Mouse (Mus musculus) ES-Bruce4 (cell line): ENCODE data around the gene Zfp383. TPM values are rescaled to one million over a fixed set of nuclear protein-coding genes. Genes with fewer than 3 reads are reported as not detected.

Experiments
- H3K27ac ChIP-seq: 2 replicates; pipeline ENCODE4 v1.5.1; 2012; ENCODE audit warnings: low read length, inconsistent platforms; ENCODE audit not compliant: insufficient read depth
- H3K27me3 ChIP-seq: 2 replicates; pipeline ENCODE4 v1.6.1; 2012; ENCODE audit warnings: mild to moderate bottlenecking, low read length, inconsistent platforms; ENCODE audit not compliant: control insufficient read depth, poor library complexity, insufficient read depth, severe bottlenecking
- H3K36me3 ChIP-seq: 2 replicates; pipeline ENCODE4 v1.6.1; 2012; ENCODE audit warnings: inconsistent platforms, mild to moderate bottlenecking, low read length, moderate library complexity; ENCODE audit not compliant: control insufficient read depth, poor library complexity, insufficient read depth, severe bottlenecking
- H3K4me1 ChIP-seq: one replicate; pipeline ENCODE4 v1.8.1; 2011; ENCODE audit warnings: low read length; ENCODE audit not compliant: control insufficient read depth, insufficient read depth
- H3K4me3 ChIP-seq: 2 replicates; pipeline ENCODE4 v1.5.1; 2011; ENCODE audit warnings: low read depth, mild to moderate bottlenecking, low read length
- H3K9ac ChIP-seq: 2 replicates; pipeline ENCODE4 v1.6.1; 2012; ENCODE audit warnings: low read depth, mild to moderate bottlenecking, inconsistent platforms; ENCODE audit not compliant: poor library complexity, severe bottlenecking
- H3K9me3 ChIP-seq: replicated peaks from 2 replicates; pipeline ENCODE4 v1.6.1; 2012; ENCODE audit warnings: mild to moderate bottlenecking, low read length, inconsistent platforms; ENCODE audit not compliant: control insufficient read depth, poor library complexity, insufficient read depth, severe bottlenecking
- CTCF ChIP-seq: IDR thresholded peaks from one replicate; pipeline ENCODE4 v1.8.1; 2011; ENCODE audit warnings: low read depth, low read length
- EP300 ChIP-seq: IDR thresholded peaks from 2 replicates; pipeline ENCODE4 v1.6.1; 2011; ENCODE audit warnings: low read depth, low read length; ENCODE audit not compliant: insufficient read depth
- POLR2A ChIP-seq: IDR thresholded peaks from one replicate; pipeline ENCODE4 v1.8.1; 2011; ENCODE audit warnings: low read length; ENCODE audit not compliant: insufficient read depth
- polyA plus RNA-seq: library from polyadenylated mRNA; stranded (reverse); fragments of >200 nt; gene quantifications from 2 replicates; pipeline ENCODE4 v1.2.4, GENCODE M21; 2011; ENCODE audit warnings: low read depth; ENCODE audit not compliant: missing spikeins, insufficient read depth, insufficient read length

The Zfp383 gene
- polyA plus RNA-seq, 1 experiment: 10.8 TPM

DNA sequence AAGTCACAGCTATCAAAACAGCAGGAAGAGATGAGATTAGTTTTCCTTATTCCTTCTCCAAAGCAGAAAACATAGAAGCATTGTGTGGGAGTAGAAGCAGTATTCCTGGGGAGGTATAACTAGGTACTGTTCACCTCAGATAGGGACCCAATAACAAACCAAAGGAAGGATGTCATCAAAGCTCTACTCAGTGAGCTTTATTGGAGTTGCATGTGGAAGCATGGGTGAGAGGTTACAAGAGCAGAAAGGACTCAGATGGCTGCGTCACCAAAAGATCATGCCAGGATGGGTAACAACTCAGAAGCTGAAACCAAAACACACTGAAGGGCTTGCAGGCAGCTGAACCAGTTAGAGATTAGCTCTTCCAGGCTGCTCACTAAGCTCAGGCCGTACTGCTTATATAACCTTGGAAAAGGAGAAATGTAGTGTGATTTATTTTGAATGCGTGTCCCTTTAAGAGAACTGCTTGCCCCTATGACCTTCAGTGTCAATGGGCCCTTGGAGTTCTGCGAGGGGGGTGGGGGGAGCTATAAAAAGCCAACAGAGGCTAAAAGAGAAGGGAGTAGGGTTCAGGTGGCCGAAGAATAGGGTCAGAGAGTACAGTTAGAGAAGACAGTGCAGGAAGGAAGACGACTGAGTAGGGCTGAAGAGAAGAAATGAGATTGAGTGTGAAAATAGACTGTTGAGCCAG lies 9.5 kb downstream of the Zfp383 start:
- no peak overlapping the region for H3K9ac ChIP-seq
- H3K27ac ChIP-seq: peak overlapping the region; percentile 41
- no peaks in the 10 kb centered on the region for H3K9me3 ChIP-seq
- TF ChIP-seq EP300 (no peak), POLR2A (no peak), CTCF (no peak)
- H3K36me3 ChIP-seq: peaks cover 25% of the 10 kb centered on the region
- peaks cover 4% of the 10 kb centered on the region for H3K4me1 ChIP-seq
- H3K4me3 ChIP-seq: no peak overlapping the region
- no peaks in the 10 kb centered on the region for H3K27me3 ChIP-seq

DNA sequence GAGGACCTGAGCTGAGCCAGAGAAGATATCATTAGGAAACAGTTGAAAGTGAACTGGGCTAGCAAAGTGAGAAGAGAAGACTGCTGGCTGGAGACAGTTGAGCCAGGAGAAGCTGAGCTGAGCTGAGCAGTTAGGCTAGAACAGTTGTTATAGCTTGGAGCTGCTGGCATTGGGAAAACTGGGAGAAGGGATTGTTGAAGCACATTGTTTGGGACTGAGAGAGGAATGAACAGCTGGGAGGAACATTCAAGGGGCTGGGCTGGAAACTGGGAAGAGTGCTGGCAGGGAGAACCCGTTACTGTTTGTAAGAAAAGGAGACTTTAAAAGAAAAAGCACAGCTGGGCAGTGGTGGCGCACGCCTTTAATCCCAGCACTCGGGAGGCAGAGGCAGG lies 10.0 kb downstream of the Zfp383 start:
- TF ChIP-seq CTCF: no peak
- TF ChIP-seq POLR2A: no peak
- TF ChIP-seq EP300: no peak
- Histone ChIP-seq H3K36me3 (peaks cover 22% of the 10 kb centered on the region), H3K4me1 (peaks cover 4% of the 10 kb centered on the region), H3K27me3 (no peaks in the 10 kb centered on the region), H3K4me3 (no peak overlapping the region), H3K9ac (no peak overlapping the region), H3K27ac (peak overlapping the region; percentile 41), H3K9me3 (no peaks in the 10 kb centered on the region)

DNA sequence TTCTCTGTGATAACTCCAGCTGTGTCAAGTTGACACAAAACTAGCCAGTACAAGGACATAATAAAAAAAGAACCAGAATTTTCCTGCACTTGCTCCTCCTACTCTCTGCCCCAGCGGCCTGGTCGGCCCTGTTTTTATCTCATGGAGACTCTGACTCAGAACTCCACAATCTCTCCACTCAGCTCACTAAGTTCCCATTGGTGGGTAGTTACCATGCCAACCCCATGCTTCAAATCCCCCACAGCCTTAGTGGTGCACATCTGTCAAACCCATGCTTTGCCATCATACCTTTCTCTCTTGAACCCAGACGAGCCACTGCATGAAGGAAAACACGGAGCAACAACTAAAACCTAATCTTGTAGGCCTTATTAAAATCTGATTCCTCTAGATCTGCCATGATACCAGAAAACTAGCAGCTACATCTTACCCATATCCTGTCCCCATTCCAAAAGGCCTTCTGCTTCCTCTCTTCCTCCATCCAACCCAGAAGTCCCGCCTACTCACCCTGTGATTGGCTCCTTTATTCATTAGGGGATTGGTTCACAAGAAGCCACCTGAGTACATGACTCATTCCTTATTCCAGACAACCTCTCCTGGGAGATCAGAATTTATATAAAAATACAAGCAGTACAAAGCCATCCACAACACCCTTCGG lies 13.5 kb downstream of the Zfp383 start:
- peak overlapping the region; percentile 66 for H3K9ac ChIP-seq
- H3K4me1 ChIP-seq: peaks cover 4% of the 10 kb centered on the region
- TF ChIP-seq EP300 (no peak), POLR2A (no peak), CTCF (no peak)
- H3K4me3 ChIP-seq: peak overlapping the region; percentile 94
- no peaks in the 10 kb centered on the region for H3K27me3 ChIP-seq
- H3K36me3 ChIP-seq: no peaks in the 10 kb centered on the region; the same call in 1 of the 2 replicates
- no peaks in the 10 kb centered on the region for H3K9me3 ChIP-seq
- H3K27ac ChIP-seq: peak overlapping the region; percentile 54; the same call in 1 of the 2 replicates

DNA sequence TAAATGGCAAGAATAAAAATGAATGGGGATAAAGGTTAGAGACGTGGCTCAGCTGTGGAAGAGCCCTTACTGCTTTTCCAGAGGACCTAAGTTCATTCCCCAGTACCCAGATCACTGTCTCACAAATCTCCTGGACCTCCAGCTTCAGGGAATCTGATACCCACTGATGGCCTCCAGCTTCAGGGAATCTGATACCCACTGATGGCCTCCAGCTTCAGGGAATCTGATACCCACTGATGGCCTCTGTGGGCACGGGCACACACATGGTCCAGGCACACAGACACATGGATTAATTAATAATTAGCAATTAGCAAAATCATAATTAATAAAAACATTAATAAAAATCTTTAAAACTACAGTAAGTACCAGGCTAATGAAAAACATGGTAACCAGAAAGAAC lies 14.8 kb downstream of the Zfp383 start:
- no peak overlapping the region for H3K4me3 ChIP-seq
- no peaks in the 10 kb centered on the region for H3K36me3 ChIP-seq
- no peak overlapping the region for H3K27ac ChIP-seq
- peaks cover 4% of the 10 kb centered on the region for H3K4me1 ChIP-seq
- no peak for TF ChIP-seq POLR2A
- no peak for TF ChIP-seq CTCF
- no peak for TF ChIP-seq EP300
- H3K27me3 ChIP-seq: no peaks in the 10 kb centered on the region
- no peaks in the 10 kb centered on the region for H3K9me3 ChIP-seq
- H3K9ac ChIP-seq: no peak overlapping the region

DNA sequence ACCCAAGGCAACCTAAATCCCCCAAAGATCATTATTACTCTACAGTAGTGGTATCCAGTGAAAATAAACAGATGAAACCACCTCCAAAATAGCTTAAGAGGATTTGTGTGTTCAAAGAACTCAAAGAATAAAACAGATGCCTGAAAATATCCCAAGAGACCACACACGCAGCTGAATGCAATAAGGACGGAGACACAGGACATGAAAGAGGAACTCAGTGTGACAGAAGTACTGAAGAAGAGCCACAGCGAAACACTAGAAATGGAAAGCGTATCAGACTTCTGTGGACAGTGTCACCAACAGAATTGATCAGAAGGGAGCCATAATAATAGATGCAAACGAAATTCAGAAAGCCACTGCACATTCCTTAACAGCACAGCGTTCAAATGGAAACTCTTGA lies 30.8 kb downstream of the Zfp383 start:
- TF ChIP-seq CTCF (no peak), EP300 (no peak), POLR2A (no peak)
- Histone ChIP-seq H3K4me1 (peaks cover 9% of the 10 kb centered on the region), H3K27me3 (no peaks in the 10 kb centered on the region), H3K9ac (no peak overlapping the region), H3K9me3 (no peaks in the 10 kb centered on the region), H3K36me3 (peaks cover 18% of the 10 kb centered on the region), H3K4me3 (no peak overlapping the region), H3K27ac (no peak overlapping the region)

DNA sequence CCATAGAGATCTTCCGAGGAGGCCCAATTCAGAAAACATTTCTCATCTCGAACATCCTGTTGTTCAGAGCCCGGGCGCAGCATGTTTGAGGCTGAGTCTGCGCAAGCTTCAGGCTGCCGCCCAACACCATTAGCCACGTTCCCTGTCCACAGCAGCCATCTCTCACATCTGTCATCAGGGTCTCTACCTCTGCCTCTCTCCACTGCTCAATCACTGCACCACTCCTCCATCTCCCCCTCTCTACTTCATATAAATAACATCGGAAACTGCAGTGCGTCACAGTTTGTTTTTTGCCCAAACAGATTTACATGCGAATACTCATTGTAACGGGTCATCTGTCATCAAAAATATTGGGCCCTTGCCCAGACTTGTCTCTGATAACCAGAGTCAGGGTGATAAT lies 33.0 kb downstream of the Zfp383 start:
- Histone ChIP-seq H3K4me3 (peak overlapping the region; percentile 36), H3K9me3 (no peaks in the 10 kb centered on the region), H3K27me3 (no peaks in the 10 kb centered on the region), H3K4me1 (peaks cover 9% of the 10 kb centered on the region), H3K36me3 (no peaks in the 10 kb centered on the region; the same call in none of the 2 replicates), H3K9ac (peak overlapping the region; percentile 9; the same call in 1 of the 2 replicates), H3K27ac (peak overlapping the region; percentile 13; the same call in 1 of the 2 replicates)
- TF ChIP-seq CTCF (no peak), POLR2A (no peak), EP300 (no peak)
